Mouse (Mus musculus) heart, adult 8-10 months (tissue): ENCODE results near the gene Myl3. TPM values are rescaled to one million over a fixed set of nuclear protein-coding genes. Genes with fewer than 3 reads are reported as not detected.

Experiments used
- DNase-seq: peaks from one replicate; pipeline ENCODE4 v3.0.0; 2022; ENCODE audit warnings: low spot score
- total RNA-seq, 4 experiments: library from RNA; stranded (reverse); gene quantifications; 2 replicates each; pipeline ENCODE4 v1.2.4; 2022

Myl3 gene
- over 10,000 TPM; 10,766 to 11,632 (median 11,251) TPM for total RNA-seq

DNA sequence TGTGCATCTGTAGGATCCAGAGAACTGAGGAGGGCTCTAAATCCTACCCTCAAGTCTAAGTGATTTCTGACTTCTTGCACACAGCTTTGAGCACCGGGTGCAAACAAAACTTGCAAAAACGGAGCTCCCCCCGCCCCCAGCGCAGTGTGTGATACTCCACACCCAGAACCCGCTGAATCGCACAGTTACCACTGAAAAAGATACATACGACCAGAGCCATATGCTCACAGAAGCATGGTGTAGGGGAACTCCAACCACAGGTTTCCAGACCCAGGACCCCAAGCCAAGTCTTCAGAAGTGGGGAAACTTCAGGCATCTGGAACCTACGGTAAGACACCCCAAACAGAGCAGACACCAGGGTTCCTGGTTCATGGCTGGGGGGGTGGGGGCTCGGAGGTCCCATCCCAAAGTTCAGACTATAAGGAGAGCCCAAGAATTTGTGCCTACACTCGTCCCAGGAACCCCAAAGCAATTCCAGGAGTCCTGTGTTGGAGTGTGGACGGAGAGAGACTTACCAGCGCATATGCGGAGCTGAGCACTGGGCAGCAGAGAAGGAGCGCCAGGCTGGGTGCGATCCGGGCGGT is at the start of gene Myl3:
TSS of gene Myl3 (plus strand) at position 151 of the 584 bp plus-strand sequence.
- DNase-seq: no peak

- DNase-seq: no peak
Observed at GRCm38 (mm10) chr9:110695165-110695755, 46.4 kb upstream of the Myl3 start.

- DNase-seq: no peak
Observed at GRCm38 (mm10) chr9:110696427-110696826, 45.2 kb upstream of the Myl3 start.

DNA sequence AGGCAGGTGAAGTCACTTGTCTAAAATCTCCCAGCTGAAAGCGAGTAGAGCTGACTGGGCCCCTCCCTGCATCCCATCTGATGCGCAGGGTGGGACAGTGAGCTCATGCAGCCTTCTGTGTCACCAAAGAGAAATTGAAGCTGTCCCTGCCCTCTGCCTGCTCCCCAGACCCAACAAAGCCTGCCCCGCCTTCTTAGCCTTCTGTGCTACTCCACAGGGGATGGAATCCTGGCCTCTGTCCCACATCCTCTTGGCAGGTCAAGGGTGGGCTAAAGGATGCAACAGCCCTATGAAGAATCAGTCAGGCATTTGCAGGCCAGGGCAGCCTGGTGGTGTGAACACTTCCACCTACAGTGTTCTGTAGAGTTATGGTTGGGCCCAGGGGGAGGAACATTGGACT is 44.2 kb upstream of the Myl3 start:
- no peak for DNase-seq

GRCm38 (mm10) chr9:110699574-110699973 is 42.1 kb upstream of the Myl3 start:
- no peak for DNase-seq

DNA sequence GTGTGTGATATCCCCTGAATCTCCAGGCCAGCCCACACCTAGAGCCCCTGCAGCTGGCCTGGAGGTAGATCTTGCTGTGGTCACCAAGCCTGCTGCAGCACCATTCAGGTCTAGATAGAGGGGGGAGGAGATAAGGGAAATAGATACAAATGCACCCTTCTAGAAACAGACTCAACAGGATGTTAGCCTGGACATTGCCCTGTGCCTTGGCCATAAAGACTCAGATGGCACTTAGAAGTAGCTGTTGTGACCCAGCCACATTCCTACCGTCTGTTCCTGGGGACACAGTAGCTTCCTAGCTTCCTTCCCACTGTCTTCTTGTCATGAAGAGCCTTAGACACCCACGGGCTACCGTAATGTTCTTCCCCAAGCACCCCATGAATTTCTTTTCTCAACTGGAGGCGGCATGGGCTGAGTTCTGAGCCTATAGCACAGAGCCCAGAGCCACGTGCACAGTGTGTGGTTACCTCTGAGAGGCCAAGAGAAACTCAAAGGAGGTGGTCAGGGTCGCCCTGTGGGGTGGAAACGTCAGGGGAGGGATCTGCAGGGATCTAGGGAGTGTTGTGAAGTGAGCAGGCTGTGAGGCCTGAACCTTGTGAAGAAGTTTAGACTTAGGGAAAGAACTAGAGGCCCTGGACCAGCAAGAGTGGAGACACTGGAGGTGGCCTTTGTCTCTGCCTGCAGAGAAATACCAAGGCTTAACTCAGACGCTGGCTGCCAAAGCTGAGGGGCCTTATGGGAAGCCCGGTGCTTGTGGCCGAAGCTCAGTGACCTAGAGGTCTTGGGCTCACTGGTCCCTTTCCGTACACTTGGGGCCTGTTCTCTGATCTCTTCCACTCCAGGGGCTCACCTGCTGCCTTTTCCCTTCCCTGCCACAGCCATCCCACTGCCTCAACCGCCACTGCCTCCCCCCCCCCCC is 40.3 kb upstream of the Myl3 start:
- DNase-seq: no peak

GRCm38 (mm10) chr9:110702848-110703247 is 38.8 kb upstream of the Myl3 start:
- no peak for DNase-seq

DNA sequence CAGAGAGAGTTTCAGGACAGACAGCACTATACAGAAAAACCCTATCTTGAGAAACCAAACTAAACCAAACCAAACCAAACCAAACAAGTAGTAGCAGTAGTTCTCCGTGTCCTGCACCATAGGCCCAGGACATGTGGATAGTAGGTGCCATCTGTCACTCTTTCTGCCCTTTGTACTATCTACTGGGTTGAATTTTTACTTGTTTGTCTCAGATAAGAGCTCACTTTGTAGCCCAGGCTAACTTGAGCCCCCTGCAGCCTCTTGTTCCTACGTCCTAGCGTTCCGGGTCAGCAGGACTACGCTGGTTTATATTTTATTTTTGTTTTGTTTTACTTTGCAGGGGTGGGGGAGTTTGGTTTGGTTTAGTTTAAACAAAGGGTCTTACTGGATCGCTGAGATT is 37.7 kb upstream of the Myl3 start:
- no peak for DNase-seq

DNA sequence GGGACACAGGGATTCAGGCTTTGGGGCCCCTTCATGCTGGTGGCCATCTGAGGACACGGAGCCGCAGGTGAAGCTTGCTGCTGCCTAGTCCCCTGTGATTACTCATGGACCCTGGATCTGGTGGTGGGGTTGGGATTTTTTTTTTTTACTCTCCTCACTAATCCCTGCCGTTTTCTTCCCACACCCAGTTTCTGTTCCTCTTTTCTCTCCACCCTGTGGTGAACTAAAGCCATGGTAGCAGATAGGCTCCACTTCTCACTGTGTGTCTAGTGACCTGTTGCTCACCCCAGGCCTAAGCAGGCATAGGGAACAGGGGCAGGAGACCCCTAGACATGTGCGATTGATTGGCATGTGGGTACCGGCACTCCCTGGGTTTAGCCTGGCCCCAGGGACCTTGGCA is 34.9 kb upstream of the Myl3 start:
- DNase-seq: no peak

DNA sequence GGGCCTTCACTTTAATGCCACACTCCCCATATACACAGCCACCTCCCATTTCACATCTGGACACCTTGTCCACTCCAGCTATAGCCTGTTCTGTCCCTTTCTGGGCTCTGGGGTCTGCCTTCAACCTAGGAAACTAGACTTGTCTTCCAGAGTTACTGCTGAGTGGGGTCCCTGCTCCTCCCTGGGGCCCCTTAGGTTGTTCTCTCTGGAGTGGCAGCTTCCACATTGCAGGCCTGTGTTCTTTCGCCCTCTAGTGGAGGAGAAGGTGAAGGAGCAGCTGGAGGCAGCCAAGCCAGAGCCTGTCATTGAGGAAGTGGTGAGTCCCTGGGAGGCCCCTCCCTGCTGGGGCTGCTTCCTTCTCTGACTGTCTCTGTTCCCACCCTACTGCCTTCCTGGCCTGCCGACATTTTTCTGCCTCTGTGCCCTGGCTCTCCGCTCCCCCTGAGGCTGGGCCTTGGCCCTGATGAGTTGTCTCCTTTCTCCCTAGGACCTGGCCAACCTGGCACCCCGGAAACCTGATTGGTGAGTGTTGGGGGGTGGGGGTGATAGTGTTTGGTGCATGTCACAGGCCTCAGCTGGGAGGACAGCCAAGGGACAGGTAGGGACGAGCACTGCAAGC is 31.9 kb upstream of the Myl3 start:
- peak; percentile 90 for DNase-seq

GRCm38 (mm10) chr9:110711532-110711931 is 30.1 kb upstream of the Myl3 start:
- DNase-seq: no peak

DNA sequence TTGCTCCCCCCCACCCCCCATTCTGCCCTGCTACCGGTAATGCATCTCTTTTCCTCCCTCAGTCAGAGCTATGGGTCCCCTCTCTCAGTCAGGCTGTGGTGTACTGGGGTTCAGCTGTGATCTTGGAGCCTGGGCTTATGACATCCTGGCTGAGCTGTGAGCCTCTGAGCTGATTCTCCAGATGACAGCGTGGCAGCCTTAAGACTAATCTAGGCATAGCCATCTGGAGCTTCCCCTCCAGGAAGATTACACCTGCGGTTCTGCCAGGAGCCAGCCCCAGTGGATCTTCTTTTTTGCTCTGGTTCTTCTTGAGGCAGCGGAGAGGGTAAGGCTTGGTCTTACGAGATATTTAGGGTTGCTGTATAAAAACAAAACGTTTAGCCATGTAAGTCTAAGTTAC is 29.7 kb upstream of the Myl3 start:
- DNase-seq: no peak

DNA sequence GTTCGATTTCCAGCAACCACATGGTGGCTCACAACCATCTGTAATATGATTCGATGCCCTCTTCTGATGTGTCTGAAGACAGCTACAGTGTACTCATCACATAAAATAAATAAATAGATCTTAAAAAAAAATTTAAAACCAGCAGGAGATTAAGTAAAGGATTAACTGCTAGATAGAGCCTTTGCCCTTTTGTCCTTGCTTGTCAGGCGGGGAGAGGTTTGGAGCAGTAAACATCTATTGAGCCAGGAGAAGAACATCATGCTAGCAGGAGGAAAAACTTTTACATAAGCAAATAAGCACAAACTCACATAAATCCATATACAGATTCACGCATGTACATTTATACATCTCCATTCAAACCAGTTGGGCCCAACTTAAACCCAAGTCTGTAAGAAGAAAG is 29.1 kb upstream of the Myl3 start:
- DNase-seq: no peak

- no peak for DNase-seq
Observed at GRCm38 (mm10) chr9:110713389-110713788, 28.3 kb upstream of the Myl3 start.

DNA sequence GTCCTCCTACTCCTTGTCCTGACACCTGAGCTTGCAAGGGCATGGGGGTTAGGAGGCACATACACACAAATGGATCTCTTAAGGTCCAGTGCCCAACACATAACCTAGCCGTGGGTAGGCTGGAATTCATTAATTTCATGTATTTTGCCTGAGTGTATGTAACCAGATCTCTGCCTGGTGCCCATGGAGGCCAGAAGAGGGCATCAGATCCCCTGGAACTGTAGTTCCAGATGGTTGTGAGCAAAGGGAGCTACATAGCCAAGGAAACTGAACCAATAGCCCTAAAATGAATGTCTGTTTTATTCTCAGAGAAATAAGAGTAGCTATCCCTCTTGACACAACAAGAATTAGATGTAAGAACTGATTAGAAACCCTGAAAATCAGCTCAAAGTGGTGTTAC is 26.2 kb upstream of the Myl3 start:
- DNase-seq: no peak

- peak; percentile 64 for DNase-seq
Observed at GRCm38 (mm10) chr9:110716775-110717174, 24.9 kb upstream of the Myl3 start.

GRCm38 (mm10) chr9:110718071-110718470 is 23.6 kb upstream of the Myl3 start:
- no peak for DNase-seq

DNA sequence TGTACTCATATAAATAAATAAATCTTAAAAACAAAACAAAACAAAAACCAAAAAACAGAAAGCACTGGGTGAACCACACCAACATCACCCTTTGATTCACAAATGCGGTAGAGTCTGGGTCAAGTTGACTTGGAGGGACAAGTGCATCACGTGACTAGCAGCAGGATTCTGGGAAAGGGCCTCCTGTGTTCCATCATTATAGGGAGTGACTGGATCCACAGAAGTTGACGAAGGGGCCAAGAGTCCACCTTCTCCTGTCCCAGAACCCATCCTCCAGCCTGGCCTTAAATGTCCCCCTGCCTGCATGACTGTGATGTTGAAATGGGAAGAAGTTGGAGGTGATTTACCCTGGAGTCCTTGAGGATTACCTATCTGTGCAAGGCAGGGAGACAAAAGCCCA is 22.9 kb upstream of the Myl3 start:
- no peak for DNase-seq

DNA sequence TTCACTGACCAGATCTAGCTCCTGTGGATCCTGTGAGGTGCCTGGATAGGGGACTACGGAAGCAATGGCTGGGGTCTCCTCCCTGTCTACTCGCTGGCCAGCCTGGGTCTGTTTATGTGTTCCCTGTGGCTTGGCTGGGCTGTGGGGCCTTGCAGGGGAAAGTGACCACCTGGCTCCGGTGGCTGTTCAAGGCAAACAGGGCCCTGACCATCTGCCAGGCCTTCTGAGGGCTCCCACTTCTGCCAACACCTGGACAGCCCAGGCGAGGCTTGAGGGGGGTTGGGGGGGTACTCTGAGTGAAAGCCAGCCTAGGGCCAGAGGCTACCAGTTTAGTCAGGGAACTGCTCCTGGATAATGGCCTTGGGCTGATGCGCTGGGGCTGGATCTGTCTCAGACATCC is 21.7 kb upstream of the Myl3 start:
- no peak for DNase-seq

GRCm38 (mm10) chr9:110722060-110722459 is 19.6 kb upstream of the Myl3 start:
- no peak for DNase-seq

DNA sequence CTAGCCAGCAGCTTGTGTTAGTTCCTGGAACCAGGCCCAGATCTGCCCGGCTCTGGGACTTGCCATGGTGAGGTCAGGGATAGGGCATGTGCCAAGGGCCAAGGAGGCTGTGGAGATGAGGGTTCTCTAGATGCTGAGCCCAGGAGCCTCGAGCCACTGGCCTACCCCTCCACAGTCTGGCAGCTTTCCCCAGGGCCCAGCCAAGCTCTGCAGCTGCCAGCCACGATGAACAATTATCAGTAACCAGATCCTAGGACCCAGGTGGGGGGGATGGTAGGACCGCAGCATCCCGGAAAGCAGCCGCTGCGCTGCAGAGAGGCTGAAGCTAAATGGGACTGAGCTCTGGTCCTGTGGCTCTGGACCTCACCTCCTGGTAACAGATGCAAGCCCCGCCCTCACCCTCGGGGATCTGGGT is 15.9 kb upstream of the Myl3 start:
- no peak for DNase-seq

GRCm38 (mm10) chr9:110726867-110727266 is 14.8 kb upstream of the Myl3 start:
- no peak for DNase-seq
